Mouse (Mus musculus) heart, embryonic 12.5 days (tissue): ENCODE measurements around the gene Ccl17. TPM values are rescaled to one million over a fixed set of nuclear protein-coding genes. Genes with fewer than 3 reads are reported as not detected.

Experiments
- ATAC-seq: fragments of 200-750 bp; cut with Nextera tagmentation; 2 replicates; pipeline ENCODE4 v1.8.0; 2017; ENCODE audit warnings: moderate TSS enrichment, moderate library complexity; ENCODE audit not compliant: insufficient number of reproducible peaks, low FRiP score
- H3K27ac ChIP-seq: fragments of 300-500 bp; sonication (generic); 2 replicates; pipeline ENCODE4 v1.5.1; 2016; ENCODE audit warnings: mild to moderate bottlenecking, moderate library complexity; ENCODE audit not compliant: poor library complexity, severe bottlenecking
- H3K27me3 ChIP-seq: fragments of 300-500 bp; sonication (generic); replicated peaks from 2 replicates; pipeline ENCODE4 v1.6.1; 2016; ENCODE audit warnings: mild to moderate bottlenecking, moderate library complexity
- H3K36me3 ChIP-seq: fragments of 300-500 bp; sonication (generic); 2 replicates; pipeline ENCODE4 v1.6.1; 2016; ENCODE audit warnings: mild to moderate bottlenecking, moderate library complexity
- H3K4me1 ChIP-seq: fragments of 300-500 bp; sonication (generic); replicated peaks from 2 replicates; pipeline ENCODE4 v1.6.1; 2016; ENCODE audit warnings: mild to moderate bottlenecking
- H3K4me2 ChIP-seq: fragments of 300-500 bp; sonication (generic); 2 replicates; pipeline ENCODE4 v1.6.1; 2016; ENCODE audit warnings: mild to moderate bottlenecking, moderate library complexity
- H3K4me3 ChIP-seq: fragments of 300-500 bp; sonication (generic); 2 replicates; pipeline ENCODE4 v1.5.1; 2016; ENCODE audit warnings: mild to moderate bottlenecking
- H3K9ac ChIP-seq: fragments of 300-500 bp; sonication (generic); 2 replicates; pipeline ENCODE4 v1.6.1; 2016; ENCODE audit warnings: mild to moderate bottlenecking, moderate library complexity
- H3K9me3 ChIP-seq: fragments of 300-500 bp; sonication (generic); replicated peaks from 2 replicates; pipeline ENCODE4 v1.6.1; 2016; ENCODE audit warnings: mild to moderate bottlenecking, moderate library complexity
- WGBS: fragments of 180-500 bp; shearing (Covaris S2); methylation state at CpG from one replicate; pipeline ENCODE4 v1.1.7; 2016; 5-methylcytosine and 5-hydroxymethylcytosine counted together
- polyA plus RNA-seq: library from polyadenylated mRNA; unstranded; fragments of >200 nt; fragmentation: Nextera tagmentation; extraction: Ambion mirVana; gene quantifications from 2 replicates; pipeline ENCODE4 v1.2.1, GENCODE M21; 2016

Gene Ccl17
- polyA plus RNA-seq, 1 experiment from 2014 or later: 0.75 TPM

DNA sequence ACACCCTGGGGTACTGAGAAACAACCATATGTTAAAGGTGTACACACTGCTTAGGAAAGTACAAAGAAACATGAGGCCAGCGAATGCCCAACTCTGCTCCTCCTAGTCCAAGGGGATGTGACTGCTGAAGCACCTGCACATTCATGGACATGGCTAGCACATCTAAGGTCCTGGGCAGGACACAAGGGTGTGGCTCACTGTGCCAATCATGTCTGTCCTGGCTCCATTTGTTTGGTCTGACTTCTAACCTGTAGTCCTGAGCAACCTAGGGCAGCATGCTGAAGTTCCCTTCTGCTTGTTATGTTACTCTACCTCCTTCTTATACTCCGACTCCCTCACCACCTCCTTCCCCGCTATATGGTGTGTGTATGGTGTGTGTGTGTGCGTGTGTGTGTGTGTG, 15.9 kb upstream of the Ccl17 start:
- 0 out of 2 replicates have a peak, but pooled peaks cover 4% of the 10 kb centered on the region for H3K27me3 ChIP-seq
- WGBS: 87% methylated on average over 4 of the region's 4 CpGs
- no peaks in the 10 kb centered on the region for H3K36me3 ChIP-seq
- H3K9ac ChIP-seq: no peak overlapping the region
- ATAC-seq: no peak
- H3K27ac ChIP-seq: no peak overlapping the region
- H3K9me3 ChIP-seq: no peaks in the 10 kb centered on the region
- no peak overlapping the region for H3K4me3 ChIP-seq
- H3K4me1 ChIP-seq: no peaks in the 10 kb centered on the region
- no peak overlapping the region for H3K4me2 ChIP-seq

- Histone ChIP-seq H3K36me3 (no peaks in the 10 kb centered on the region), H3K4me2 (no peak overlapping the region), H3K27me3 (0 out of 2 replicates have a peak, but pooled peaks cover 4% of the 10 kb centered on the region), H3K27ac (no peak overlapping the region), H3K4me3 (no peak overlapping the region), H3K4me1 (no peaks in the 10 kb centered on the region), H3K9me3 (no peaks in the 10 kb centered on the region), H3K9ac (no peak overlapping the region)
- 90% methylated on average over 2 of the region's 2 CpGs for WGBS
- ATAC-seq: no peak
Observed at GRCm38 (mm10) chr8:94794782-94795181, 15.5 kb upstream of the Ccl17 start.

GRCm38 (mm10) chr8:94800278-94800968, 9.8 kb upstream of the Ccl17 start:
- Histone ChIP-seq H3K4me3 (no peak overlapping the region), H3K27me3 (0 out of 2 replicates have a peak, but pooled peaks cover 8% of the 10 kb centered on the region), H3K9ac (no peak overlapping the region), H3K36me3 (no peaks in the 10 kb centered on the region), H3K9me3 (no peaks in the 10 kb centered on the region), H3K27ac (no peak overlapping the region), H3K4me1 (peaks cover 36% of the 10 kb centered on the region), H3K4me2 (no peak overlapping the region)
- ATAC-seq: no peak
- WGBS: 52% methylated on average over 7 of the region's 7 CpGs

DNA sequence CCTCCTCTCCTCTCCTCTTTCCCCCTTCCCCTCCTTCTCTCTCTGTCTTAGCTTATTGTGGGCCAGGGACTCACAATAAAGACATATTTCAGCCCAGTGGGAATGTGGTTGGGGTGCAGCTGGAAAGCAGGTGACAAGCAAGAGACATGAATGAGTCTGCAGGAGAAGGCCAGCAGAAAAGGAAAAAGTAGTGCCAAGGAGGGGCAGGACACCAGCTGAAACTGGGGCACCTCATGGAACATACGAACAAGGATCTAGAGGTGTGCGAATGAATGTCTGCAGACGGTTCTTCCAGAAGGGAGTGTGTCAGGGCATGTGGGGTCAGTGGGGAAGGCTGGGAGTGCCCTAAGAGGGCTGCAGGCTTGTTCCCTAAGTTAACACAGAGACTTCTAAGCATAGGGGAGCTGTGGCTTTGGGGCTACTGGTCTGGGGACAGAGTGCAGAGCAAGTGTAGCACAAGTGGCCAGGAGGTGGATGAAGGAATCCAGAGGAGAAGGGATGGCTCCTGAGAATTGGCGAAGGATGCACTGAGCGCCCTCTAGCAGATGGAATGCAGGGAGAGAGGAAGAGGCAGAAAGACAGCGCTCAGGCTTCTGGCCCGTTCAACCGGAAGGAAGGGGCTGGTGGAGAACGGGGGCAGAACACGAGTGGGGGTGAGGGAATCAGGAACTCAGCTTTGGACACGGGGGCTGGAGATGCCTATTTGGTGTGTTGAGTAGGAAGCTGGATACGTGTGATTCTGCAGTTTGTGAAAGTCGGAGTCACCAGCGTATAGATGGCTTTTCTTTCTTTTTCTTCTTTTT, 8.8 kb upstream of the Ccl17 start:
- H3K4me3 ChIP-seq: no peak overlapping the region
- H3K9ac ChIP-seq: no peak overlapping the region
- H3K4me1 ChIP-seq: peaks cover 36% of the 10 kb centered on the region
- peaks cover 15% of the 10 kb centered on the region for H3K27me3 ChIP-seq
- H3K4me2 ChIP-seq: peak overlapping the region; percentile 26; the same call in 1 of the 2 replicates
- no peaks in the 10 kb centered on the region for H3K36me3 ChIP-seq
- H3K9me3 ChIP-seq: no peaks in the 10 kb centered on the region
- ATAC-seq: no peak; the same call in 1 of the 2 replicates
- WGBS: 48% methylated on average over 14 of the region's 14 CpGs
- no peak overlapping the region for H3K27ac ChIP-seq

GRCm38 (mm10) chr8:94802375-94802774, 7.9 kb upstream of the Ccl17 start:
- Histone ChIP-seq H3K4me2 (no peak overlapping the region), H3K9me3 (no peaks in the 10 kb centered on the region), H3K9ac (no peak overlapping the region), H3K4me1 (peaks cover 39% of the 10 kb centered on the region), H3K27me3 (peaks cover 22% of the 10 kb centered on the region), H3K27ac (no peak overlapping the region), H3K4me3 (no peak overlapping the region), H3K36me3 (no peaks in the 10 kb centered on the region)
- no peak for ATAC-seq
- 37% methylated on average over 4 of the region's 4 CpGs for WGBS

- H3K4me3 ChIP-seq: no peak overlapping the region
- ATAC-seq: no peak
Observed at GRCm38 (mm10) chr8:94803551-94803950, 6.7 kb upstream of the Ccl17 start.

DNA sequence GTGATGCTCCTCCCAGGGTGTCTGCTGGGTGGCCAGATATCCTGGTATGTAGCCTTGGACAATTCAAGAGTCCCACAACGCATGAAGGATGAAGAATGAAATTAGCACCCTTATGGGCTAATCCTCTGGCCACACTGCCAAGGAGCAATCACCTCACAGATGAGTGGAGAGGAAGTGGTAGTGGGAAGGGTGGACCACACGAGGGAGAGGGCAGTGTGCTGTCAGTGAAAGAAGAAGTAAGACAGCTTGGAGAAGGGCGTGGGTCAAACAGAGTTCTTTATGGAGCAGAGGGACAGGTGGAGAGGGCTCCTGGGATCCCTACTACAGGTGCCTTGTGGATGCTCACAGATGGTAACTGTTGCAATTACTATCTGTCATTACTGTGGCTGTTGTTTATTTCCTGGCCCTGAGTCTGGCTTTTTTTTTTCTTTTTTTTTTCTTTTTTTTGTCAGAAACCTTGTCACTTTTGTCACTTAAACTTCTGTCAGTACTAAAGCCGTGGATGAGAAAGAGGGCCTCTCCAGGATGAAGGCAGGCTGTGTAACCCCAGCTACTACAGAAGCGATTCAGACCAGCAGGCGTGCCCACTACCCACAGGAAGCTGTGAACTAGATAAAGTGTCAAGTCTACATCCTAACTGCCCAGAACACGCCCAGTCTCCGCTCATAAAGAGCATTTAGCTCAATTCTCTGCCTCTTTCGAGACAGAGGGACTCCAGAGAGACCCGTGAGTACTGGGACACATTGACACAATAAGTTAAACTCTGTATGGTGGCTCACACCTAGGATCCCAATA, 5.5 kb upstream of the Ccl17 start:
- Histone ChIP-seq H3K27ac (no peak overlapping the region), H3K27me3 (peaks cover 30% of the 10 kb centered on the region), H3K36me3 (no peaks in the 10 kb centered on the region), H3K9ac (no peak overlapping the region), H3K4me1 (peaks cover 44% of the 10 kb centered on the region), H3K9me3 (no peaks in the 10 kb centered on the region), H3K4me3 (no peak overlapping the region), H3K4me2 (no peak overlapping the region)
- 54% methylated on average over 10 of the region's 10 CpGs for WGBS
- no peak for ATAC-seq

More at GRCm38 (mm10) chr8:94803551-94803950, 6.7 kb upstream of the Ccl17 start:
- Histone ChIP-seq H3K4me1 (peaks cover 44% of the 10 kb centered on the region), H3K27me3 (peaks cover 30% of the 10 kb centered on the region), H3K4me2 (no peak overlapping the region), H3K36me3 (no peaks in the 10 kb centered on the region), H3K9me3 (no peaks in the 10 kb centered on the region), H3K27ac (no peak overlapping the region), H3K9ac (no peak overlapping the region)
- 26% methylated on average over 6 of the region's 6 CpGs for WGBS

GRCm38 (mm10) chr8:94805811-94806210, 4.4 kb upstream of the Ccl17 start:
- Histone ChIP-seq H3K4me3 (no peak overlapping the region), H3K4me1 (peaks cover 41% of the 10 kb centered on the region), H3K9ac (no peak overlapping the region), H3K4me2 (no peak overlapping the region), H3K27me3 (peaks cover 33% of the 10 kb centered on the region), H3K36me3 (no peaks in the 10 kb centered on the region), H3K9me3 (no peaks in the 10 kb centered on the region), H3K27ac (no peak overlapping the region)
- no peak for ATAC-seq
- 77% methylated on average over 4 of the region's 4 CpGs for WGBS

DNA sequence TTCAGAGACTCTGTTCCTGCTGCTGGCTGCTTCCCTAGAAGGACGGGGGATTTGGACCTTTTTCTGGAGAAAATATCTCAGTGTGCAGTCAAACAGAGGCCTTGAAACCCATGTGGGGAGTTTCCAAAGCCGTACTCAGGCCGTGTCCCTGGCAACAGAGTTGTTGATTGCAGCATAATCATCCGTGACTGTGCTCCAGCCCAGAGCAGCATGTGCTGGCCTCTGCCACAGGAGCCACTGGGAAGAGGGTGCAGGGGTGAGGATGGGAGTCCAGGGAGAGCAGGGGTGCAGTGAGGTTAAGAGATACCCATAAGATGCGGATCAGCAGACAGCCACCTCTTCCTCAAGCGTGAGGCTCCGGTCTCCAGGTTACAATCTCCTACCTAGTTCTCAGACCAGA, 2.7 kb upstream of the Ccl17 start:
- 67% methylated on average over 7 of the region's 7 CpGs for WGBS
- Histone ChIP-seq H3K4me1 (peaks cover 31% of the 10 kb centered on the region), H3K4me2 (no peak overlapping the region), H3K9me3 (no peaks in the 10 kb centered on the region), H3K36me3 (no peaks in the 10 kb centered on the region), H3K9ac (no peak overlapping the region), H3K4me3 (no peak overlapping the region), H3K27me3 (peaks cover 29% of the 10 kb centered on the region), H3K27ac (no peak overlapping the region)
- no peak for ATAC-seq

DNA sequence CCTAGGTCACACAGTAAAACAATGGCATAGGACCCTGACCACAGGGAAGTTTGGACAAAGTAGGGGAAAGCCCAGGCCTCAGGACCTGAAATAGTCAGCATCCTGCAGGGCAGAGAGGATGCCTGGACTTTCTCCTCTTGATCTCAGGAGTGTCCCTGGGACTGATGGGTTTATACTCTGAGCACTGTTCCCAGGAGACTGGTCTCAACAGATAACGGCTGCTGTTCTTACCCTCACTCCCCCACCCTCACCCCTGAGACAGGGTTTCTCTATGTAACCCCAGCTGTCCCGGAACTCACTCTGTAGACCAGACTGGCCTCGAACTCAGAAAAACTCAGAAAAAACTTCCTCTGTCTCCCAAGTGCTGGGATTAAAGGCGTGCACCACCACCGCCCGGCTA, 1.9 kb upstream of the Ccl17 start:
- H3K27me3 ChIP-seq: peaks cover 29% of the 10 kb centered on the region
- no peaks in the 10 kb centered on the region for H3K36me3 ChIP-seq
- peaks cover 22% of the 10 kb centered on the region for H3K4me1 ChIP-seq
- H3K9me3 ChIP-seq: no peaks in the 10 kb centered on the region
- no peak overlapping the region for H3K4me2 ChIP-seq
- 71% methylated on average over 6 of the region's 6 CpGs for WGBS
- H3K27ac ChIP-seq: no peak overlapping the region
- ATAC-seq: no peak
- H3K9ac ChIP-seq: no peak overlapping the region
- H3K4me3 ChIP-seq: no peak overlapping the region

- no peak for ATAC-seq
- no peaks in the 10 kb centered on the region for H3K9me3 ChIP-seq
- H3K4me1 ChIP-seq: peaks cover 9% of the 10 kb centered on the region; the same call in 1 of the 2 replicates
- no peak overlapping the region for H3K27ac ChIP-seq
- WGBS: 76% methylated on average over 5 of the region's 5 CpGs
- no peak overlapping the region for H3K9ac ChIP-seq
- no peaks in the 10 kb centered on the region for H3K36me3 ChIP-seq
- peaks cover 27% of the 10 kb centered on the region for H3K27me3 ChIP-seq
- H3K4me3 ChIP-seq: no peak overlapping the region
- H3K4me2 ChIP-seq: no peak overlapping the region
Observed at GRCm38 (mm10) chr8:94810855-94811254, 602 bp downstream of the Ccl17 start.
